Mouse (Mus musculus) liver, embryonic 13.5 days (tissue): Measurements from ENCODE around the gene Atxn3. TPM values are rescaled to one million over a fixed set of nuclear protein-coding genes. Genes with fewer than 3 reads are reported as not detected.

Experiments
- ATAC-seq: fragments of 200-750 bp; cut with Nextera tagmentation; 2 replicates; pipeline ENCODE4 v1.8.0; 2017; ENCODE audit warnings: low read depth, mild to moderate bottlenecking, moderate number of reproducible peaks, moderate library complexity
- DNase-seq: peaks from one replicate; pipeline ENCODE4 v3.0.0; 2022
- H3K27ac ChIP-seq: fragments of 300-500 bp; sonication (generic); 2 replicates; pipeline ENCODE4 v1.5.1; 2015; ENCODE audit warnings: moderate library complexity, mild to moderate bottlenecking, inconsistent platforms
- H3K27me3 ChIP-seq: fragments of 300-500 bp; sonication (generic); 2 replicates; pipeline ENCODE4 v1.6.1; 2015; ENCODE audit warnings: mild to moderate bottlenecking, inconsistent platforms
- H3K36me3 ChIP-seq: fragments of 300-500 bp; sonication (generic); 2 replicates; pipeline ENCODE4 v1.6.1; 2015; ENCODE audit warnings: mild to moderate bottlenecking, inconsistent platforms
- H3K4me1 ChIP-seq: fragments of 300-500 bp; sonication (generic); replicated peaks from 2 replicates; pipeline ENCODE4 v1.6.1; 2015; ENCODE audit warnings: inconsistent platforms
- H3K4me2 ChIP-seq: fragments of 300-500 bp; sonication (generic); 2 replicates; pipeline ENCODE4 v1.6.1; 2015; ENCODE audit warnings: inconsistent platforms, mild to moderate bottlenecking, moderate library complexity
- H3K4me3 ChIP-seq: fragments of 300-500 bp; sonication (generic); replicated peaks from 2 replicates; pipeline ENCODE4 v1.5.1; 2015; ENCODE audit warnings: mild to moderate bottlenecking, inconsistent platforms
- H3K9ac ChIP-seq: fragments of 300-500 bp; sonication (generic); 2 replicates; pipeline ENCODE4 v1.6.1; 2015; ENCODE audit warnings: mild to moderate bottlenecking, inconsistent platforms
- H3K9me3 ChIP-seq: fragments of 300-500 bp; sonication (generic); replicated peaks from 2 replicates; pipeline ENCODE4 v1.6.1; 2016; ENCODE audit warnings: inconsistent platforms
- WGBS: fragments of 180-500 bp; shearing (Covaris S2); methylation state at CpG from one replicate; pipeline ENCODE4 v1.1.7; 2015; ENCODE audit not compliant: insufficient replicate concordance; 5-methylcytosine and 5-hydroxymethylcytosine counted together
- polyA plus RNA-seq: library from polyadenylated mRNA; unstranded; fragments of >200 nt; fragmentation: Nextera tagmentation; extraction: Ambion mirVana; gene quantifications from 2 replicates; pipeline ENCODE4 v1.2.1, GENCODE M21; 2015

Atxn3 gene
- polyA plus RNA-seq, 1 experiment from 2014 or later, result 10.5 TPM

DNA sequence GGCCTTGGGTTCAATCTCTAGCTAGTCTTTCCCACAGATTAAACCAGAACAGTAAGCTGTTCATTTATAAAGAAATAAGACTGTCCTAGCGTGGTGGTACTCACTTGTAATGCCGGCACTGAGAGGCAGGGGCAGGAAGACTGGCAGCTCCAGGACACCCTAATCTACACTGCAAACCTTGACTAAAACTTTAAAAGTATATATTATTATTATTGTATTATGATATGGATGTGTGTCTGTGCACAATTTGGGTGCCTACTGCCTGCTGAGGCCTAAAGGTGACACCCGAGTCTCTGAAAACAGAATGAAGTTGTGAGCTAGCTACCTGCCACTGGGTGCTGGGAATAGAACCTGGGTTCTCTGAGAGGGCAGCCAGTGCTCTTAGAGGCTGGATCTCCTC is 46.7 kb downstream of the Atxn3 start:
- H3K27ac ChIP-seq, result no peak overlapping the region
- DNase-seq, result no peak

GRCm38 (mm10) chr12:101910360-101910759 is 47.7 kb downstream of the Atxn3 start:
- Histone ChIP-seq H3K9ac (no peak overlapping the region), H3K4me2 (no peak overlapping the region), H3K27ac (no peak overlapping the region), H3K36me3 (peaks cover 21% of the 10 kb centered on the region), H3K4me3 (no peak overlapping the region), H3K9me3 (no peaks in the 10 kb centered on the region), H3K27me3 (no peaks in the 10 kb centered on the region), H3K4me1 (peaks cover 32% of the 10 kb centered on the region)
- ATAC-seq (no peak), DNase-seq (no peak)
- 82% methylated on average over 6 of the region's 6 CpGs for WGBS

More for the DNA sequence above, 46.7 kb downstream of the Atxn3 start:
- Histone ChIP-seq H3K4me3 (peak overlapping the region; percentile 90), H3K4me1 (peaks cover 30% of the 10 kb centered on the region), H3K36me3 (peaks cover 18% of the 10 kb centered on the region), H3K4me2 (peak overlapping the region; percentile 84), H3K27me3 (no peaks in the 10 kb centered on the region), H3K9ac (peak overlapping the region; percentile 94; the same call in 1 of the 2 replicates), H3K9me3 (no peaks in the 10 kb centered on the region)
- ATAC-seq, result no peak
- WGBS, result 78% methylated on average over 3 of the region's 3 CpGs

DNA sequence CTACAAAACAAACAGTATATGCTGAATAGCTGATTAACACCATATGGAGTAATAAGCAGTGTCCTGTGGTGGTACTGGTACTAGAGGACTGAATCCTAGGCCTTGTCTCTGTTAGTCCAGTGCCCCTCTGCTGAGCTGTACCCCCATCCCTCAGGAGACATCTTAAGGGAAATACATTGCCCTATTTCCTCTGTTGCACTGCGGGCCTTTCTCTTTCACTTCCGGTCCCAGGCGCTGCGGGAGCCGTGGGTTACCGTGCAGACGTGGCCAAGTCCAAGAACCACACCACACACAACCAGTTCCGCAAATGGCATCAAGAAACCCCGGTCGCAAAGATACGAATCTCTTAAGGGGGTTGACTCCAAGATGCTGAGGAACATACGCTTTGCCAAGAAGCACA is 52.2 kb downstream of the Atxn3 start:
- Histone ChIP-seq H3K27me3 (no peaks in the 10 kb centered on the region), H3K4me1 (peaks cover 11% of the 10 kb centered on the region; the same call in 1 of the 2 replicates), H3K4me3 (no peak overlapping the region), H3K27ac (no peak overlapping the region), H3K4me2 (no peak overlapping the region), H3K9me3 (no peaks in the 10 kb centered on the region), H3K36me3 (peaks cover 28% of the 10 kb centered on the region), H3K9ac (no peak overlapping the region)
- WGBS, result 59% methylated on average over 12 of the region's 12 CpGs
- DNase-seq (no peak), ATAC-seq (no peak)

DNA sequence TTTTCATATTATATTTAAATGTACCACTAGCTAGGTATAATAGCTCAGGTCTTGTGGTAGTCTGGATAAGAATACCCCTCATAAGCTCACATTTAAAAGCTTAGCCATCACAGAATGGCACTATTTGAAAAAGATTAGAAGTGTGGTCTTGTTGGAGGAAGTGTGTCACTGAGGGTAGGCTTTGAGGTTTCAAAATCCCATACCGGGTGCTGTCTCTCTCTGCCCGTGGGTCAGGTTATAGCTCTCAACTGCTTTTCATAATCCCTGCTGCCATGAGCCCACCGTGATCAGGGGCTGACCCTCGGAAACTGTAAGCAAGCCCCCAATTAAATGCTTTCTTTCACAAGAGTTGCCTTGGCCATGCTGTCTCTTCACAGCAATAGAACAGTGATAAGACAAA is 53.1 kb downstream of the Atxn3 start:
- ATAC-seq, result no peak
- DNase-seq, result no peak
- peaks cover 30% of the 10 kb centered on the region for H3K36me3 ChIP-seq
- WGBS, result 51% methylated on average over 4 of the region's 4 CpGs
- no peaks in the 10 kb centered on the region for H3K9me3 ChIP-seq
- no peak overlapping the region for H3K4me2 ChIP-seq
- no peak overlapping the region for H3K4me3 ChIP-seq
- 0 out of 2 replicates have a peak, but pooled peaks cover 5% of the 10 kb centered on the region for H3K4me1 ChIP-seq
- no peak overlapping the region for H3K9ac ChIP-seq
- H3K27me3 ChIP-seq, result no peaks in the 10 kb centered on the region
- H3K27ac ChIP-seq, result no peak overlapping the region

GRCm38 (mm10) chr12:101904170-101904569 is 53.9 kb downstream of the Atxn3 start:
- Histone ChIP-seq H3K9me3 (no peaks in the 10 kb centered on the region), H3K27me3 (no peaks in the 10 kb centered on the region), H3K4me2 (no peak overlapping the region), H3K27ac (no peak overlapping the region), H3K36me3 (peaks cover 27% of the 10 kb centered on the region), H3K9ac (no peak overlapping the region), H3K4me3 (no peak overlapping the region), H3K4me1 (0 out of 2 replicates have a peak, but pooled peaks cover 5% of the 10 kb centered on the region)
- DNase-seq (no peak), ATAC-seq (no peak)
- WGBS, result 65% methylated on average over 3 of the region's 3 CpGs

DNA sequence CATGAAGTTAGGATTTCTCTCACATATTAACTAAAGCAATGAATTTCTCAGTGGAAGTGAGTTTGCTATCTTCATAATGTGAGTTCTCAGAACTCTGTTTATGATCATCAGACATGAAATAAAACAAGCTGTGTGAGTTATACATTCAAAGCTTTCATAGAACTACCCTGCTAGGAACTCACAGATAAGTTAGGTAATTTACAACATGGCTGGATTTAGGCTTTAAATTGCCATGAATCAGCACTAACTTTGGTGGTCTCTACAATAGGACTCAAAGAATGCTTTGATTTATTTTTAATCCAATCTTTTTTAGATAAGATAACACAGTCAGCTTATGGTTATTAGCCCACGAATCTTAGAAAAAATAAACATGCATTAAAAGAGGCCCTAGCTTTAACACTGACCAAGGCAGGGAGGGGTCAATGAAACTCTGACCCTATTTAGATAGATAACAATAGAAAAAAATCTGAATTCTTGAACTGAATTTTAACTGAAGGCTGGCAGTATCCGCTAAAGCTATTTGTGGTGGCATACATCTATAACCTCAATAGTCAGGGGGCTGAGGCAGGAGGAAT is 58.3 kb downstream of the Atxn3 start:
- 75% methylated on average over 2 of the region's 2 CpGs for WGBS
- no peak for DNase-seq
- H3K36me3 ChIP-seq, result peaks cover 13% of the 10 kb centered on the region
- H3K9me3 ChIP-seq, result no peaks in the 10 kb centered on the region
- H3K9ac ChIP-seq, result no peak overlapping the region
- ATAC-seq, result no peak
- H3K27me3 ChIP-seq, result no peaks in the 10 kb centered on the region
- H3K4me1 ChIP-seq, result 0 out of 2 replicates have a peak, but pooled peaks cover 2% of the 10 kb centered on the region
- no peak overlapping the region for H3K4me2 ChIP-seq
- no peak overlapping the region for H3K27ac ChIP-seq
- no peak overlapping the region for H3K4me3 ChIP-seq

GRCm38 (mm10) chr12:101898966-101899365 is 59.1 kb downstream of the Atxn3 start:
- Histone ChIP-seq H3K4me3 (no peak overlapping the region), H3K9me3 (no peaks in the 10 kb centered on the region), H3K4me1 (0 out of 2 replicates have a peak, but pooled peaks cover 2% of the 10 kb centered on the region), H3K27me3 (no peaks in the 10 kb centered on the region), H3K9ac (no peak overlapping the region), H3K27ac (no peak overlapping the region), H3K36me3 (peaks cover 20% of the 10 kb centered on the region), H3K4me2 (no peak overlapping the region)
- ATAC-seq (no peak), DNase-seq (no peak)
- WGBS, result 87% methylated on average over 8 of the region's 8 CpGs

DNA sequence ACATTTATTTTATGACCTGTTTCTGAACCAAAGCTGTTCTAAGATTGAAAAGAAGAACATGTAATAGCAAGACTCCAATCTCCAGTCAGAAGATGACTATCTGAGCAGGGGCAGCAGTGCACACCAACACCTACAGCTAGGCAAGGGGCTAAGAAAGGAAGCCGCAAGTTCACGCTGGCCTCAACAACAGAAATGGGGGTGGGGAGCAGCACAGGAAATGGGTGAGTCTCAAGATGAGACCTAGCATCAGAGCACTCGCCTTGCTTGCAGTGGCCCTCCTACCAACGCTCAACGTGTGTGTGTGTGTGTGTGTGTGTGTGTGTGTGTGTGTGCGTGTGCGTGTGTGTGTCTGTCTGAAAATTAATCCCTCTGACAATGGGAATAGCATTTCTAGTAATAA is 60.9 kb downstream of the Atxn3 start:
- H3K4me3 ChIP-seq, result no peak overlapping the region
- ATAC-seq, result no peak
- H3K36me3 ChIP-seq, result peaks cover 27% of the 10 kb centered on the region
- H3K27ac ChIP-seq, result no peak overlapping the region
- H3K4me2 ChIP-seq, result no peak overlapping the region
- no peak for DNase-seq
- WGBS, result 32% methylated on average over 7 of the region's 7 CpGs
- no peak overlapping the region for H3K9ac ChIP-seq
- no peaks in the 10 kb centered on the region for H3K9me3 ChIP-seq
- no peaks in the 10 kb centered on the region for H3K27me3 ChIP-seq
- H3K4me1 ChIP-seq, result no peaks in the 10 kb centered on the region

- 82% methylated on average over 8 of the region's 8 CpGs for WGBS
- Histone ChIP-seq H3K9me3 (no peaks in the 10 kb centered on the region), H3K27me3 (no peaks in the 10 kb centered on the region), H3K4me2 (no peak overlapping the region), H3K4me1 (no peaks in the 10 kb centered on the region), H3K36me3 (peaks cover 43% of the 10 kb centered on the region), H3K9ac (no peak overlapping the region), H3K27ac (no peak overlapping the region), H3K4me3 (no peak overlapping the region)
- DNase-seq (no peak), ATAC-seq (no peak)
Measured at GRCm38 (mm10) chr12:101893296-101893695, 64.8 kb downstream of the Atxn3 start.

GRCm38 (mm10) chr12:101892832-101893231 is 65.2 kb downstream of the Atxn3 start:
- 87% methylated on average over 2 of the region's 2 CpGs for WGBS
- H3K9me3 ChIP-seq, result no peaks in the 10 kb centered on the region
- no peak overlapping the region for H3K27ac ChIP-seq
- ATAC-seq (no peak), DNase-seq (no peak)
- H3K4me3 ChIP-seq, result no peak overlapping the region
- H3K4me1 ChIP-seq, result no peaks in the 10 kb centered on the region
- H3K4me2 ChIP-seq, result no peak overlapping the region
- no peaks in the 10 kb centered on the region for H3K27me3 ChIP-seq
- H3K36me3 ChIP-seq, result peaks cover 44% of the 10 kb centered on the region
- H3K9ac ChIP-seq, result no peak overlapping the region

- Histone ChIP-seq H3K9me3 (no peaks in the 10 kb centered on the region), H3K27me3 (no peaks in the 10 kb centered on the region), H3K4me3 (no peak overlapping the region), H3K27ac (no peak overlapping the region), H3K4me2 (no peak overlapping the region), H3K4me1 (no peaks in the 10 kb centered on the region), H3K36me3 (peaks cover 56% of the 10 kb centered on the region), H3K9ac (no peak overlapping the region)
- 84% methylated on average over 5 of the region's 5 CpGs for WGBS
- DNase-seq (no peak), ATAC-seq (no peak)
Measured at GRCm38 (mm10) chr12:101891066-101891465, 67.0 kb downstream of the Atxn3 start.

- H3K27me3 ChIP-seq, result no peaks in the 10 kb centered on the region
- ATAC-seq (peak; percentile 41), DNase-seq (no peak)
- 94% methylated on average over 3 of the region's 3 CpGs for WGBS
- H3K9me3 ChIP-seq, result no peaks in the 10 kb centered on the region
- no peak overlapping the region for H3K4me3 ChIP-seq
- no peak overlapping the region for H3K4me2 ChIP-seq
- no peak overlapping the region for H3K9ac ChIP-seq
- peaks cover 65% of the 10 kb centered on the region for H3K36me3 ChIP-seq
- no peaks in the 10 kb centered on the region for H3K4me1 ChIP-seq
- no peak overlapping the region for H3K27ac ChIP-seq
Measured at GRCm38 (mm10) chr12:101889351-101889750, 68.7 kb downstream of the Atxn3 start.
